Mouse (Mus musculus): ENCODE results near the gene Hoxc8.

The Hoxc8 gene

GRCm38 (mm10) chr15:103034807-103035547 lies 44.6 kb downstream of the Hoxc8 start:
- no peak for DNase-seq (ENCODE audit: low read depth)

- no peak for DNase-seq (ENCODE audit: low read depth)
These were observed 45.1 kb downstream of the Hoxc8 start for GRCm38 (mm10) chr15:103035548-103035881.

- DNase-seq (ENCODE audit: low read depth), result no peak
These were observed 47.2 kb downstream of the Hoxc8 start for GRCm38 (mm10) chr15:103037579-103037978.

GRCm38 (mm10) chr15:103038701-103039480 lies 48.5 kb downstream of the Hoxc8 start:
- no peak for DNase-seq (ENCODE audit: low read depth)

GRCm38 (mm10) chr15:103039609-103040008 lies 49.2 kb downstream of the Hoxc8 start:
- no peak for DNase-seq (ENCODE audit: low read depth)

- peak; percentile 17 for DNase-seq (ENCODE audit: low read depth)
These were observed 50.2 kb downstream of the Hoxc8 start for GRCm38 (mm10) chr15:103040601-103041000.

- DNase-seq (ENCODE audit: low read depth), result no peak
These were observed 51.2 kb downstream of the Hoxc8 start for GRCm38 (mm10) chr15:103041613-103042012.

- DNase-seq (ENCODE audit: low read depth), result no peak
These were observed 51.8 kb downstream of the Hoxc8 start for GRCm38 (mm10) chr15:103042209-103042608.

Data from NIH3T3 (cell line).